Mouse (Mus musculus) liver, embryonic 12.5 days (tissue): ENCODE measurements around the gene Lamp2. TPM values are rescaled to one million over a fixed set of nuclear protein-coding genes. Genes with fewer than 3 reads are reported as not detected.

Source experiments
- ATAC-seq: fragments of 200-750 bp; cut with Nextera tagmentation; 2 replicates; pipeline ENCODE4 v1.8.0; 2017; ENCODE audit warnings: moderate number of reproducible peaks, mild to moderate bottlenecking, moderate library complexity
- H3K27ac ChIP-seq: fragments of 300-500 bp; sonication (generic); 2 replicates; pipeline ENCODE4 v1.5.1; 2016; ENCODE audit warnings: mild to moderate bottlenecking
- H3K27me3 ChIP-seq: fragments of 300-500 bp; sonication (generic); replicated peaks from 2 replicates; pipeline ENCODE4 v1.6.1; 2016; ENCODE audit warnings: mild to moderate bottlenecking, moderate library complexity
- H3K36me3 ChIP-seq: fragments of 300-500 bp; sonication (generic); 2 replicates; pipeline ENCODE4 v1.6.1; 2016; ENCODE audit warnings: mild to moderate bottlenecking, moderate library complexity
- H3K4me1 ChIP-seq: fragments of 300-500 bp; sonication (generic); 2 replicates; pipeline ENCODE4 v1.6.1; 2016
- H3K4me2 ChIP-seq: fragments of 300-500 bp; sonication (generic); 2 replicates; pipeline ENCODE4 v1.6.1; 2016; ENCODE audit warnings: mild to moderate bottlenecking, moderate library complexity
- H3K4me3 ChIP-seq: fragments of 300-500 bp; sonication (generic); 2 replicates; pipeline ENCODE4 v1.5.1; 2016; ENCODE audit warnings: mild to moderate bottlenecking, moderate library complexity
- H3K9ac ChIP-seq: fragments of 300-500 bp; sonication (generic); 2 replicates; pipeline ENCODE4 v1.6.1; 2016; ENCODE audit warnings: mild to moderate bottlenecking, moderate library complexity
- H3K9me3 ChIP-seq: fragments of 300-500 bp; sonication (generic); replicated peaks from 2 replicates; pipeline ENCODE4 v1.6.1; 2016; ENCODE audit warnings: mild to moderate bottlenecking, moderate library complexity
- WGBS: fragments of 180-500 bp; shearing (Covaris S2); methylation state at CpG from one replicate; pipeline ENCODE4 v1.1.7; 2016; ENCODE audit not compliant: insufficient replicate concordance; 5-methylcytosine and 5-hydroxymethylcytosine counted together
- polyA plus RNA-seq: library from polyadenylated mRNA; unstranded; fragments of >200 nt; fragmentation: Nextera tagmentation; extraction: Ambion mirVana; gene quantifications from 2 replicates; pipeline ENCODE4 v1.2.1, GENCODE M21; 2016

Lamp2 gene
- polyA plus RNA-seq, 1 experiment from 2014 or later = 46.5 TPM

DNA sequence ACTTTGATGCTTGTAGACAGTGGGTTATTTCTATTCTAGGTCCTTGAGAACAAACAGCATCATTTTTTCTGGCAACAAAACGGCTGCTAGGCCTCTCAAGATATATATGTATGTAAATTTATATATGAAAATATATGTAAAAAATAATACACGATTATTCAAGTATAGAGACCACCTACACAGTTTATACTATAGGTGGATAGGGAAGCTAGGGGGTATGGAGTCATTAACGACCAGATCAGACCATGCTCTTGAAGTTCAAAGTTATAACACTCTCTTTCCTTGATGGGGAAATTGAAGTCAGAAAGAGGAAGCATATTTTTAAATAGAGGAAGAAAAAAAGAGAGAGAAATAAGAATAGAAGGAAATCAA is 367 bp upstream of the Lamp2 start:
- Histone ChIP-seq H3K27ac (no peak overlapping the region), H3K4me2 (0 out of 2 replicates have a peak overlapping the region, but pooled peaks have one; percentile 10), H3K9me3 (no peaks in the 10 kb centered on the region), H3K4me1 (peaks cover 2% of the 10 kb centered on the region; the same call in 1 of the 2 replicates), H3K27me3 (no peaks in the 10 kb centered on the region), H3K9ac (no peak overlapping the region), H3K36me3 (peaks cover 4% of the 10 kb centered on the region), H3K4me3 (peak overlapping the region; percentile 70; the same call in 1 of the 2 replicates)
- no peak; the same call in 1 of the 2 replicates for ATAC-seq
- 20% methylated on average over 3 of the region's 3 CpGs for WGBS

DNA sequence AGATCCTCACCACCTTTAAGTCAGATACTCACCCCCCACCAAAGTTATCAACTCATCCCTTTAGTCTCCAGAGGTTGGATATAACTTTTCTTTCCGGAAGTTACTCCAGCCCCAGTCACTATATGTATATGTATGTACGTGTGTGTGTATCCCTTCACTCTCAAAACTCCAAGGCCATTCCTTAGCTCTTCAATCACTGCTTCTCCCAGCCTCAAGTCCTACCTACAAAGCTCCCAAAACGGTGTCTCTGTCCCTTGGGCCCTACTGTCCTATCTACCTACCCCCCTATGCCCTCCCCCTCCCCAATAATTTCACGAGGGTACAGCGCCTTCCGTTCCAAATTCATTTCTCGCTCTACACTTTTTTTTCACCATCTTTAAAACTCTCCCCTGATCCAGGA is 780 bp downstream of the Lamp2 start:
- H3K36me3 ChIP-seq = peaks cover 14% of the 10 kb centered on the region
- H3K27ac ChIP-seq = peak overlapping the region; percentile 73
- WGBS = 12% methylated on average over 7 of the region's 7 CpGs
- peak overlapping the region; percentile 70 for H3K4me3 ChIP-seq
- H3K4me1 ChIP-seq = peaks cover 2% of the 10 kb centered on the region; the same call in 1 of the 2 replicates
- H3K27me3 ChIP-seq = no peaks in the 10 kb centered on the region
- peak overlapping the region; percentile 79 for H3K4me2 ChIP-seq
- peak overlapping the region; percentile 83 for H3K9ac ChIP-seq
- H3K9me3 ChIP-seq = no peaks in the 10 kb centered on the region
- peak; percentile 4; the same call in 1 of the 2 replicates for ATAC-seq

- Histone ChIP-seq H3K9me3 (no peaks in the 10 kb centered on the region), H3K4me1 (no peaks in the 10 kb centered on the region), H3K4me2 (peak overlapping the region; percentile 79), H3K36me3 (peaks cover 20% of the 10 kb centered on the region), H3K27ac (no peak overlapping the region), H3K4me3 (peak overlapping the region; percentile 70; the same call in 1 of the 2 replicates), H3K9ac (no peak overlapping the region), H3K27me3 (no peaks in the 10 kb centered on the region)
- WGBS = 18% methylated on average over 2 of the region's 2 CpGs
- no peak for ATAC-seq
Observed at GRCm38 (mm10) chrX:38454900-38455299, 1.4 kb downstream of the Lamp2 start.

DNA sequence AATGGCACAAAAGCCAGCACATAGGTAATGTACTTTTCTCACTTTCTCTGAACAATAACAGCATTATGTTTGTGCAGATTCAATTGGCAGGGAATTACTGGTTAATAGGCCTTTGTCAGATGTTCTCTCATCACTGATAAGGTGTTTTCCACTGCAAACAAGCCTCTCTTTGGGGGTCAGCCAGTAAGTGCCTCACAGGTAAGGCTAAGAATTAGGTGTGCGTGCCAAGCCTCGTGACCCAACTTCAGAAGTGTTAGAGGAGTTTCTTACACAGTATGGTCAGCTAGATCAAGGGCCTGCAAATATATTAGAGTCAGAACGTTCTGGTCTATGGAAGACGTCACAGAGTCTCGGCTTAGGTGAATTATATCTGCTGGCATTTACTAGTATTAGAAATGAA is 2.3 kb downstream of the Lamp2 start:
- no peaks in the 10 kb centered on the region for H3K27me3 ChIP-seq
- WGBS = 82% methylated on average over 5 of the region's 5 CpGs
- no peak overlapping the region for H3K27ac ChIP-seq
- H3K4me1 ChIP-seq = no peaks in the 10 kb centered on the region
- no peak overlapping the region for H3K4me3 ChIP-seq
- H3K9me3 ChIP-seq = no peaks in the 10 kb centered on the region
- peaks cover 28% of the 10 kb centered on the region for H3K36me3 ChIP-seq
- no peak overlapping the region for H3K4me2 ChIP-seq
- no peak for ATAC-seq
- H3K9ac ChIP-seq = no peak overlapping the region

- Histone ChIP-seq H3K27me3 (no peaks in the 10 kb centered on the region), H3K4me3 (no peak overlapping the region), H3K9me3 (no peaks in the 10 kb centered on the region), H3K36me3 (peaks cover 34% of the 10 kb centered on the region), H3K9ac (no peak overlapping the region), H3K4me2 (no peak overlapping the region), H3K27ac (no peak overlapping the region), H3K4me1 (no peaks in the 10 kb centered on the region)
- 80% methylated on average over 6 of the region's 6 CpGs for WGBS
- ATAC-seq = no peak
Observed at GRCm38 (mm10) chrX:38450476-38450875, 5.8 kb downstream of the Lamp2 start.

DNA sequence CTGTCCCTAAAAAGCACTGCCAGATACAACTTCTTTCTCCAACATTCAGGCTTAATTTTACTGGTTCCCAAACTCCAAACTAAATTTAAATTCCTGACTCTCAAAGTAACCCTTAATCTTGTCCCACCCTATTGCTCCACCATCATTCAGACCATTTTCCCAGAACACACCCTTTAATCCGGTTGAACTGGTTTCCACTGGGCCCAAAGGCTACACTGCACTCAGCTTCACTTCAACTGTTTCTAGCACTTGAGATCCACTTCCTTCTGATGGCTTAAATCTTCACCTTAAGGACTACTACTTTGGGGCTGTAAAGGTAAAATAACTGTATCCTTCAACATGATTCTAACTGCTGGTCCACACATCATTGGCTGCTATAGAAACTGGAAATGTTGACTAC is 10.5 kb downstream of the Lamp2 start:
- H3K4me2 ChIP-seq = no peak overlapping the region
- no peaks in the 10 kb centered on the region for H3K9me3 ChIP-seq
- no peak overlapping the region for H3K27ac ChIP-seq
- H3K36me3 ChIP-seq = peaks cover 28% of the 10 kb centered on the region
- no peak overlapping the region for H3K9ac ChIP-seq
- 63% methylated on average over 1 of the region's 1 CpGs for WGBS
- no peak for ATAC-seq
- no peaks in the 10 kb centered on the region for H3K4me1 ChIP-seq
- H3K27me3 ChIP-seq = no peaks in the 10 kb centered on the region
- no peak overlapping the region for H3K4me3 ChIP-seq

- no peak for ATAC-seq
Observed at GRCm38 (mm10) chrX:38442425-38442824, 13.8 kb downstream of the Lamp2 start.

DNA sequence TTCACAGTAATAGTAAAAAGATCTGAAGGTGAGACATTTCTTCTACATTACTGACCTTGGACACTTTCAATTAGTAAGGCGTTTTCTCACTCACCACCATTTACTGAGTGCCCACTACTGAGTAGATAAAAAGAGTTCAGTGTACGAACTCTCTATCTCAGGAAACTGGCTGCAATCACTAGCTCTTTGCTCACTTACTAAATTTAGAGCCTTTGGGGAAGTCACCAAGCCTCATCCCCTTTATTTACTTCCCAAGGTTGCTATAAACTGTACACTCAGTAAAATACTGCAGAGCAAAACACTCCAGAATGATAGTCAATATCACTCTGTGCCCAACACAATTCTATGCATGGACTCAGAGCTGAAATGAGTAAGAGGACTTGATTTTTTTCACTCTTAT is 16.6 kb downstream of the Lamp2 start:
- Histone ChIP-seq H3K27ac (no peak overlapping the region), H3K4me3 (no peak overlapping the region), H3K4me2 (no peak overlapping the region), H3K9ac (no peak overlapping the region), H3K27me3 (no peaks in the 10 kb centered on the region), H3K4me1 (no peaks in the 10 kb centered on the region), H3K9me3 (no peaks in the 10 kb centered on the region), H3K36me3 (peaks cover 9% of the 10 kb centered on the region)
- no peak for ATAC-seq
- WGBS = 24% methylated on average over 2 of the region's 2 CpGs

More at GRCm38 (mm10) chrX:38442425-38442824, 13.8 kb downstream of the Lamp2 start:
- Histone ChIP-seq H3K36me3 (peaks cover 6% of the 10 kb centered on the region; the same call in 1 of the 2 replicates), H3K9me3 (no peaks in the 10 kb centered on the region), H3K27me3 (no peaks in the 10 kb centered on the region), H3K4me2 (no peak overlapping the region), H3K27ac (no peak overlapping the region), H3K4me1 (no peaks in the 10 kb centered on the region), H3K9ac (no peak overlapping the region), H3K4me3 (no peak overlapping the region)
- WGBS = 76% methylated on average over 1 of the region's 1 CpGs

- Histone ChIP-seq H3K36me3 (peaks cover 9% of the 10 kb centered on the region), H3K4me1 (no peaks in the 10 kb centered on the region), H3K9me3 (no peaks in the 10 kb centered on the region), H3K27me3 (no peaks in the 10 kb centered on the region), H3K4me2 (no peak overlapping the region), H3K4me3 (no peak overlapping the region), H3K27ac (no peak overlapping the region), H3K9ac (no peak overlapping the region)
- ATAC-seq = peak; percentile 46; the same call in 1 of the 2 replicates
- 48% methylated on average over 7 of the region's 7 CpGs for WGBS
Observed at GRCm38 (mm10) chrX:38438147-38438791, 18.0 kb downstream of the Lamp2 start.

DNA sequence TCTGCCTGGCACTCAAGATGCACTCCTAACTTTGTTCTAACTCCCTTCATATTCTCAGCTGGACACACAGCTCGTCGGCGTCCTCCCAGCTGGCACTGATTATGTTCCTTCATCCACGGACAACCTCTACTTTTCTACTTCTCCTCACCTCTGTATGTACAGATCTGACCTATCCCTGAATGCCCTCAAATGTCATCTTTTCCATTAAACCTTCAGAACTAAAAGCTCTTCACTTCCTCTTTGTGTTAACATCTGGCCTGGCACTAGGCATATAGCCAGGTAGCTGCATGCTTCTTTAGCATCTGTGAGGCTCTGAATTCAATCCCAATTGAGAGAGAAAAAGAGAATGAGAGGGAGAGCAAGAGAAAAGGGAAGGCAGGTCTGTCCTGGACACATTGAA is 26.8 kb downstream of the Lamp2 start:
- Histone ChIP-seq H3K27me3 (no peaks in the 10 kb centered on the region), H3K4me1 (no peaks in the 10 kb centered on the region), H3K4me3 (no peak overlapping the region), H3K9ac (no peak overlapping the region), H3K9me3 (no peaks in the 10 kb centered on the region), H3K36me3 (peaks cover 29% of the 10 kb centered on the region), H3K27ac (no peak overlapping the region), H3K4me2 (no peak overlapping the region)
- 82% methylated on average over 4 of the region's 4 CpGs for WGBS
- no peak for ATAC-seq

- Histone ChIP-seq H3K4me2 (no peak overlapping the region), H3K9me3 (no peaks in the 10 kb centered on the region), H3K27ac (no peak overlapping the region), H3K4me1 (no peaks in the 10 kb centered on the region), H3K36me3 (peaks cover 34% of the 10 kb centered on the region), H3K27me3 (no peaks in the 10 kb centered on the region), H3K4me3 (no peak overlapping the region), H3K9ac (no peak overlapping the region)
- ATAC-seq = no peak
- WGBS = 71% methylated on average over 3 of the region's 3 CpGs
Observed at GRCm38 (mm10) chrX:38428818-38429440, 27.3 kb downstream of the Lamp2 start.

- Histone ChIP-seq H3K4me1 (no peaks in the 10 kb centered on the region), H3K27ac (no peak overlapping the region), H3K9ac (no peak overlapping the region), H3K4me3 (no peak overlapping the region), H3K4me2 (no peak overlapping the region), H3K9me3 (no peaks in the 10 kb centered on the region), H3K36me3 (peaks cover 31% of the 10 kb centered on the region), H3K27me3 (no peaks in the 10 kb centered on the region)
- 62% methylated on average over 1 of the region's 1 CpGs for WGBS
- no peak for ATAC-seq
Observed at GRCm38 (mm10) chrX:38426043-38426442, 30.2 kb downstream of the Lamp2 start.
